17 mouse cellular contexts compared by ENCODE assay signal in the genomic region with DNA sequence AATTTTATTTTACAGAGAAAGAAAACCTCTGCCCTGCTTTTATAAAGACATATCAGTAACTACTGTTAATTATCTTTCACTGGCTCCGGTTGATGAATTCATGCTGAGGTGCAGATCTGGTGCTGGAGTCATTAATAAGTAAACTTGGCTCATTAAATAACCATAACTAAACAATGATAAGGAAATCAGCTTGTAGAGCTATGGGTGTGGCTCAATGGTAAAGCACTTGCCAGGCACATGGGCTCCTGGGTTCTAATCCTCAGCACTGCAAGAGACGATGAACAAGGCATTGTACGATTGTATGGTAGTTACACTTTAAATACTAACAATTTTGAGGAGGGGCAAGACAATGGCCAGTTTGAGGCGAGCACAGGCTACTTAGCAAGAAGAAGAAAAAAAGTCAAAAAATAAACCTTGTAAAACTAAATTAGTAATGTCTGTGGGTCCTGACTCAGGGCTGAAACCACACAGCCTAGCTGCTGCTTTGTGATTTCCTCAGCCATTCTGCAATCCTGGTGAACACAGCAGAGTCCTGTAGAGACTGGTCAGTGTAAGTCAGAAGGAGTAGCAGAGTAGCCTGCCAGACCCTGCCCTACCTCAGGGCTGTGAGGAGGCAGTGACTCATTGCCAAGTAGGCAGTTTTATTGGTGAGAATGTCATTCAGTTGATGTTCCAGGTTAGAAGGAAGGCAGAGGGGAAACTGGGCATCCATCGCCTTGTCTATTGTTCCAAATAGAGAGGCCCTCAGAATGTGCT. TPM values are rescaled to one million over a fixed set of nuclear protein-coding genes. Genes with fewer than 3 reads are reported as not detected.
DNase-seq lines count a peak whose midpoint lies in the region; ATAC-seq and TF ChIP-seq lines count a peak whose summit lies in the region.
"Had no signal": no experiment of that assay in that cellular context is flagged by ENCODE, and none has a peak within 500 bp of the region (broad histone marks: within the 10 kb centered on the region; RNA-seq: fewer than 3 reads in every experiment).

No protein-coding gene starts in this region.

- 83% methylated on average over 5 of the region's 5 CpGs for WGBS in intestine, embryonic 15.5 days
- WGBS in intestine, postnatal 0 days: 64% methylated on average over 5 of the region's 5 CpGs

- peak; percentile 21 for DNase-seq in 416B (ENCODE audit: low read depth)
- DNase-seq in fibroblast of lung, adult 2 months (ENCODE audit: low read depth): peak; percentile 60
- DNase-seq in gastrocnemius, postnatal 10 days: no peak
- DNase-seq in adrenal gland, postnatal 36 days: no peak
- DNase-seq: adrenal gland, adult 8-10 months; cerebellum, adult 18-20 months; cerebellum, postnatal 10 days; heart, adult 2 months; heart, postnatal 36 days; kidney, adult 2 months had no signal

- 0 out of 2 replicates have a peak, but pooled peaks have one; percentile 20 for ATAC-seq in intestine, embryonic 15.5 days
- no peak for ATAC-seq in intestine, postnatal 0 days
- ATAC-seq: forebrain, embryonic 15.5 days; hindbrain, postnatal 0 days had no signal

- no peaks in the 10 kb centered on the region for H3K9me3 ChIP-seq in intestine, embryonic 15.5 days
- H3K9me3 ChIP-seq in intestine, postnatal 0 days (ENCODE audit: control insufficient read depth): no peaks in the 10 kb centered on the region
- H3K9me3 ChIP-seq: embryonic facial prominence, embryonic 10.5 days; forebrain, embryonic 10.5 days; forebrain, embryonic 15.5 days; heart, embryonic 13.5 days had no signal

- no peaks in the 10 kb centered on the region for H3K27me3 ChIP-seq in intestine, embryonic 15.5 days (replicated peaks)
- no peaks in the 10 kb centered on the region for H3K27me3 ChIP-seq in intestine, postnatal 0 days (replicated peaks; ENCODE audit: control insufficient read depth, insufficient read depth, low read length)
- H3K27me3 ChIP-seq: forebrain, embryonic 15.5 days; heart, embryonic 13.5 days had no signal

- no peak overlapping the region for H3K9ac ChIP-seq in intestine, embryonic 15.5 days
- no peak overlapping the region for H3K9ac ChIP-seq in intestine, postnatal 0 days (ENCODE audit: low read depth, low read length)
- H3K9ac ChIP-seq: forebrain, embryonic 15.5 days; heart, embryonic 13.5 days had no signal

- no peak overlapping the region for H3K4me2 ChIP-seq in intestine, embryonic 15.5 days (replicated peaks)
- no peak overlapping the region for H3K4me2 ChIP-seq in intestine, postnatal 0 days (replicated peaks; ENCODE audit: low read depth)
- H3K4me2 ChIP-seq: forebrain, embryonic 15.5 days; heart, embryonic 13.5 days had no signal

- no peak overlapping the region for H3K27ac ChIP-seq in intestine, embryonic 15.5 days
- H3K27ac ChIP-seq in intestine, postnatal 0 days (ENCODE audit: low read depth, low read length): no peak overlapping the region
- H3K27ac ChIP-seq: embryonic facial prominence, embryonic 10.5 days; forebrain, embryonic 10.5 days; forebrain, embryonic 15.5 days; heart, adult 2 months; heart, embryonic 13.5 days; hindbrain, postnatal 0 days had no signal

- H3K36me3 ChIP-seq in intestine, embryonic 15.5 days: 0 out of 2 replicates have a peak, but pooled peaks cover 2% of the 10 kb centered on the region
- H3K36me3 ChIP-seq in intestine, postnatal 0 days (ENCODE audit: control insufficient read depth, insufficient read depth): peaks cover 45% of the 10 kb centered on the region
- H3K36me3 ChIP-seq: embryonic facial prominence, embryonic 10.5 days; forebrain, embryonic 10.5 days had no signal

- TF ChIP-seq CTCF in intestine, postnatal 0 days (IDR thresholded peaks at IDR 0.05; ENCODE audit: low read depth): no peak

- no peak overlapping the region for H3K4me3 ChIP-seq in intestine, embryonic 15.5 days (replicated peaks)
- H3K4me3 ChIP-seq in intestine, postnatal 0 days (ENCODE audit: low read depth, low read length): no peak overlapping the region
- H3K4me3 ChIP-seq: embryonic facial prominence, embryonic 10.5 days; forebrain, embryonic 10.5 days; forebrain, embryonic 15.5 days; heart, adult 2 months; heart, embryonic 13.5 days had no signal

- no peaks in the 10 kb centered on the region for H3K4me1 ChIP-seq in intestine, embryonic 15.5 days (replicated peaks)
- no peaks in the 10 kb centered on the region for H3K4me1 ChIP-seq in intestine, postnatal 0 days (replicated peaks; ENCODE audit: control insufficient read depth, insufficient read depth, low read length)
- H3K4me1 ChIP-seq: embryonic facial prominence, embryonic 10.5 days; forebrain, embryonic 10.5 days; forebrain, embryonic 15.5 days; heart, embryonic 13.5 days had no signal

RNA-seq across cellular contexts. Expression of gene Pfkp, which starts 34.7 kb away (rescaled TPM):
- polyA plus RNA-seq in intestine, embryonic 15.5 days (2015; fragmentation: Nextera tagmentation; extraction: Ambion mirVana): 98.5 and 102 TPM in 2 replicates
- polyA plus RNA-seq in intestine, postnatal 0 days (2015; fragmentation: Nextera tagmentation; extraction: Ambion mirVana): 75.7 and 77.6 TPM in 2 replicates
- total RNA-seq in gastrocnemius, postnatal 10 days (2021): 1 to 10 TPM; 8.1 to 9.9 TPM
- total RNA-seq in adrenal gland, postnatal 36 days (2021): 10 to 100 TPM; 54.0 to 66.8 TPM

Comparison
In these comparisons a context has a peak if more than half of its experiments do, and no peak if none do; other contexts are left out.
1. DNase-seq: peak in 416B (single experiment) and fibroblast of lung, adult 2 months (single experiment); none in gastrocnemius, postnatal 10 days (single experiment) and adrenal gland, postnatal 36 days (0 of 2).
2. RNA of gene Pfkp, which starts 34.7 kb away (total RNA-seq): 54.0 to 66.8 TPM in adrenal gland, postnatal 36 days; 8.1 to 9.9 TPM in gastrocnemius, postnatal 10 days; every median in the first group is over 4 times any median in the second.